Mouse (Mus musculus): ENCODE data around the gene Ppp5c.

Ppp5c gene

GRCm38 (mm10) chr7:17054325-17054989 is 26.7 kb upstream of the Ppp5c start:
- no peak for DNase-seq (ENCODE audit: low read depth, low spot score)

DNA sequence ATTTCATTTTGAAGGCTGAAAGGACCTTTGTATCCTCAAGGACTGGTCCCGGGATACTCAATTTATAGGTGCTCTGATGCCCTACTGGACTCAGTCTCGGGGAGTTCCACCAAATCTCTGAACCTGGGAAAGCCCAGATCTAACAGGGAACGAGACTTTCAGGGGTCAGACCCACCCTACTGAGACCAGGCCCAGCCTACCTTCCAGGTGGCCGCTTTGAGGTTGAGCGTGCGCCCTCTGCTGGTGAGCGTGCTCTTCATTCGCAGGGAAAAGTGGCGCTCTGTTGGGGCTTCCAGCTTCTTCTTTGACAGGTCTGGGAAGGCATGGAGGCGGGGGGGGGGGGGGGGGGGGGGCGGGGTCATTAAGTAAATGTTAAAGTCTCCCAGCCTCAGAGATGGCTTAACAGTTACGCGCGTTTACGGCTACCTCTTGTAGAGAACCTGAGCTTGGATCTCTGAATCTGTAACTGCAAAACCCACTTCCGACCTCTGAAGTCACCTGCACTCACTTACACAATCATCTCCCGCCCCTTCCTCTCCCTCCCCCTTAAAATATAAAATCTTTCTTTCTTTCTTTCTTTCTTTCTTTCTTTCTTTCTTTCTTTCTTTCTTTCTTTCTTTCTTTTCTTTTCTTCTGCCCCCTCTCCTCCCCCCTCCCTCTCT is 23.3 kb upstream of the Ppp5c start:
- peak; percentile 75 for DNase-seq (ENCODE audit: low read depth, low spot score)

GRCm38 (mm10) chr7:17050491-17050890 is 22.8 kb upstream of the Ppp5c start:
- DNase-seq (ENCODE audit: low read depth, low spot score): no peak

- no peak for DNase-seq (ENCODE audit: low read depth, low spot score)
Observed at GRCm38 (mm10) chr7:17048431-17049190, 20.9 kb upstream of the Ppp5c start.

GRCm38 (mm10) chr7:17047041-17047682 is 19.4 kb upstream of the Ppp5c start:
- DNase-seq (ENCODE audit: low read depth, low spot score): no peak

- no peak for DNase-seq (ENCODE audit: low read depth, low spot score)
Observed at GRCm38 (mm10) chr7:17045743-17046142, 18.0 kb upstream of the Ppp5c start.

DNA sequence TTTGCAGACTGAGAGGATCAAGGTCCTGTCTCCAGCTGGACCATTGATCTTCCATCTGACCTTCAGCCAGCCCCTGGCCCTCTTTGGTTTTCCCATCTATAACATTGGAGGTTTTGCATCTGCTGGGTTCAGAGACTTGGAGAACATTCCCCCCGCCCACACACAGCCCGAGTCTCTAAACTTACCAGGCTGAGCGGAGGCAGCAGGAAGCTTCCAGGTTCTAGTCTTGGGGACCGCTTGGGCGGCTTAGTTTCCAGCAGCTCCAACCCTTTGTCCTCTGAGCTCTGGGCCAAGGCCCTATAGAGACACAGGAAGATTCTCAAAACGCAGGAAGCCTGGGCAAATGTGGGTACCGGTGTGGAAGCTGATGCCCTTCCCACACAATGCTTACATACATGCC is 11.6 kb upstream of the Ppp5c start:
- DNase-seq (ENCODE audit: low read depth, low spot score): no peak

- DNase-seq (ENCODE audit: low read depth, low spot score): no peak
Observed at GRCm38 (mm10) chr7:17038018-17038695, 10.4 kb upstream of the Ppp5c start.

- no peak for DNase-seq (ENCODE audit: low read depth, low spot score)
Observed at GRCm38 (mm10) chr7:17030239-17030638, 2.5 kb upstream of the Ppp5c start.

GRCm38 (mm10) chr7:17028923-17029322 is 1.2 kb upstream of the Ppp5c start:
- DNase-seq (ENCODE audit: low read depth, low spot score): no peak

DNA sequence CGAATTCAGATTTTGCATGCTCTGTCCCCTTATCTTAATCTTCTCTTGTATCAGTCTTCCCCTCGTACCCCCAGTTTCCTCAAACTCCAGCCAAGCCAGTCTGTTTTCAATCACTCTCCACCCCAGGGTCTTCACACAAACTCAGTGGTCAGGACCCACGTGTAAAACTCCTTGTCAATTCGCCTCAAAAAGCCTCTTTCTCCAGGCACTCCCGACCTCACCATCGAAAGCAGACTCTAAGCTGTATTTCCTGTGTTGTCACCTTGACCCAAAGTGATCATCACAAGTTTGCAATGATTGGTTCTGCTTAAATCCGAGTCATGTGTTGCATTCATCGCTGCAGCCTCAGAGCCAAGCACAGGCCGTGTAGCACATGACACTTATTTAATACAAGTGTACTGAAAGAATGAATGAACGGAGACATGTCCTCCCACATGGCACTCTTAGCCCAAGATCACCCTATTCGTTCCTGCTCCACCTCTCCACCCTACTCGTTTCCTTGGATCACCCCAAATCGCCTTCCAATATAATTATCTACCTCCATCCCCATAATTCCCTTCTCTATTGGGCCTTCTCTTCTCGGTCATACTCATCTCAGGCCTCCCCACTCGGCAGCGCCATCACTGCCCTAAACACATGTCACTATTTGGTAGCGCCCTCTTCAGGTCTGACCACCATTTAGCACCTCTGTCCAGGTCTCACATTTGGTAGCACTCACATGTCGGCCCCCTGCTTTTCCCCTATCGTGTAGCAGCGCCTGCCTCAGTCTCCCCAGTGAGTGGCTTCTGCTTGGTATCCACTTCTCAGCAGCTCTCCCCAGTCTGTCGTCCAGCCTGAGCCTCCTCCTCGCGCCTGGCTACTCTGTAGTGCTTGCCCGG is 775 bp downstream of the Ppp5c start:
- peak; percentile 70 for DNase-seq (ENCODE audit: low read depth, low spot score)

DNA sequence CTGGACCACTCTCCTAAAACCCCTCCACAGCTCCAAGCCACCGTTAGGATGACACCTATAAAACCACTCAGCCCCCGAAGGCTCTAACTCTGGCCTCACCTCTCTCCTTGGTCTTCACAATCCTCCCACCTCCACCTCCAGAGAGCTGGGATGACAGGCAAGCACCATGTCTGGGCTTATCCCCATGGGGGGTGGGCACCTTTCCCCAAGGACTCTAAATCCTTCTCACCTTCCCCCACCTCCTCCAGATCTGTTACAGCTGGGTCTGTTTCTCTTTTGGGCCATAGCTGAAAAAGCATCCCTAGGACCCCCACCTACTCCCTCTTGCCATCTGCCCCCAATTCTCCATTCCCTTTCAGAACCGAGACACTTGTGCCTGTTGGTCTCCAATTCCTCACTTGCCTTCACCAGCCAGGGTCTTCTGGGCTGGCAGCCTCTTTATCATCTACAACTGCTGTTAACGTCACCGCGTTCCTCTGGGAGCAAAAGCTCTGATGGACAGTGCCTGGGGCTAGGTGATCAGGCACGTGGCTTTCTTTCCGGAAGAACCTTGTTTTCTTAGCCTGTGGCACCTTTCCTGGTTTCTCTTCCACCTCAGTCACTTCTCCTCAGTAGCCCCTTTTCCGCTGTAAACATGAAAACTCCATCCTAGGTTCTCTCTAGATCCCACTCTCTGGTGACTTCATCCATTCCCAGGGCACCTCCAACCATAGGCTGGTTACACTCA is 1.7 kb downstream of the Ppp5c start:
- no peak for DNase-seq (ENCODE audit: low read depth, low spot score)

- no peak for DNase-seq (ENCODE audit: low read depth, low spot score)
Observed at GRCm38 (mm10) chr7:17025505-17025894, 2.2 kb downstream of the Ppp5c start.

DNA sequence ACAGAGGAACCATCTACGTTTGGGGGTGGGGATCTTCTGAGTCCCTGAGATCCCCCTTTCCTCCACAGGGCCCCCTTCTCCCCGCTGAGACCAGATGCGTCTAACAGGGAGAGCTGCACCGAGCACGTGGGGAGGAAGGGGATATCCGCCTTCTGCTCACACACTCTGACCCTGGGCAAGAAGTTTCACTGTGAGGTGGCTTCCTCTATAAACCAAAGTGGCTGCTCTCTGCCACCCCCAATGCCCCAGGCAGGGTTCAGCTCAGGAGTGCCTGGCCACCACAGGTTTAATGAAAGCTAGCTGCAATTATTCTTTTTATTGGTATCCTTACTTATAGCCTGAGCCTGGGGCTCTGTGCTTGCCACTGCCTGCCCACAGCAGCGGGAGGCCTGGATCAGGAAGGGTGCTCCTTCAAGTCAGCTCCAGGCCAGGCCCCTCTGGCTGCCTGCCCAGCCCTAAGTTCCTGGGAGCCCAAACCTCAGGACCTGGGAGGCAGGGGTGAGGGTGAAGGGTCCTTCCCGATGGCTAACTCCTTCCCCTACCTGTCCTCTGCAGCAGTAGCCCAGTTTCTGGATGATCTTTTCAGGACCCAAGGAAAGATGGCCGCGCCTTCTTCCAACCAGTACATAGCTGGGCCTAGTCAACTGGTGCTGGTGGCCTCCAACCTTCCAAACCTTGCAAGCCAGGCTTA is 2.8 kb downstream of the Ppp5c start:
- peak; percentile 32 for DNase-seq (ENCODE audit: low read depth, low spot score)

- DNase-seq (ENCODE audit: low read depth, low spot score): no peak
Observed at GRCm38 (mm10) chr7:17024141-17024540, 3.6 kb downstream of the Ppp5c start.

DNA sequence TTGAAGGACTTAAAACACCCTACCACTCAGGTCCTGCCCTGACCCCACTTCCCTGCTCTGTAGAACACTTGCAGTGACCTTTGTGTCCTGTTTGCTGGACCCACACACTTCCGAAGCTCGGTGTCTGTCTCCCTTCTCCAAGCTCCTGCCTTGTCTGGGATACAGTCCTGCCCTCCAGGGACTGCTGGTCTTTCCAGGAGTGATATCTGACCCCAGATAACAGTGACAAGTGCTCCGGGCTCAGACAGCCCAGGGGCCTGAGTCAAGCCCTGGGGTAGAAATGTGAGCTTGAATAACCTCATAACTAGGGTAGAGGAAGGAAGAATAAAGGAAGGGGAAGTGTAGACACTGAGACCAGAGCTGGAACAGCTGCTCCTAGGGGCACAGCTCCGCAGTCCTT is 4.0 kb downstream of the Ppp5c start:
- no peak for DNase-seq (ENCODE audit: low read depth, low spot score)

- DNase-seq (ENCODE audit: low read depth, low spot score): no peak
Observed at GRCm38 (mm10) chr7:17022176-17022575, 5.5 kb downstream of the Ppp5c start.

- no peak for DNase-seq (ENCODE audit: low read depth, low spot score)
Observed at GRCm38 (mm10) chr7:17019426-17020166, 8.1 kb downstream of the Ppp5c start.

DNA sequence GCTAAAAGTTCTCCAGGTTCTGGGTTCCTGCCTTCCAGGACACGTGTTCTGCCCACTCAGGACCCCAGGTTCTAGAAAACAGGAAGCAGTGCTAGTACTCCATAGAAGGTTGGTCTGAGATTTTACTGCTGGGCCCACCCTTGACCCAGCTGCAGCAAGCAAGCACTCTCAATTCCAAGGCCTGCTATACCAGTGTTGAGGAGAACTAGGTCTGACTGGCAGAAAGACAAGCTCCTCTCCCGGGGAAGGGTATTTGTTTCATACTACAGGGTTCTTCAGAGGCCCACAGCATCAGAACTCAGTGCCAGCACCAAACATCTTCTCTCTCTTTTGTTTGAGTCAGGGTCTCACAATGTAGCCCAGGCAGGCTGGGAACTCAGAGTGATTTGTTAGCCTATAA is 9.8 kb downstream of the Ppp5c start:
- no peak for DNase-seq (ENCODE audit: low read depth, low spot score)

Measured in forelimb bud, embryonic 11.5 days (tissue).